In the genomic region with DNA sequence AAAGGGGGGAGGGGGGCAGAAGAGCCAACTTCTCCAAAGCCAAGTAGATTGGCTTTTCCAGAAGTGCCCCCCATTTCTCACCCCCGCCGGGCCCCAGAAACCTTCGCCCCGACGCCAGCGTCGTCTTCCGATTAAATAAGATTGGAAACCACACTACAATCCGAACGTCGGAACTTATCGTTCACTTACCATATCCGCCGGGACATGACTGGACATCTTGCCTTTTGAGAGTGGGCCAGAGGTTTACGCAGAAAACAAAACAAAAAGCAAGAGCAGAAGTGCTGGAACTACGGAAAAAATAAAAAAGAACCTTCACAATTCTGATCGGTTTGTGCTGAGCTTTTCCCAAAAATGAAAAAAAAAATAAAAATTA, we compare ENCODE assay signal across 8 mouse cellular contexts. TPM values are rescaled to one million over a fixed set of nuclear protein-coding genes. Genes with fewer than 3 reads are reported as not detected.
DNase-seq lines count a peak whose midpoint lies in the region; ATAC-seq and TF ChIP-seq lines count a peak whose summit lies in the region.

No protein-coding gene starts in this region.

- no peaks in the 10 kb centered on the region for H3K9me3 ChIP-seq in CH12.LX (replicated peaks; ENCODE audit: low read length)
- no peaks in the 10 kb centered on the region for H3K9me3 ChIP-seq in embryonic facial prominence, embryonic 14.5 days (ENCODE audit: control insufficient read depth, low read length)
- H3K9me3 ChIP-seq in hindbrain, embryonic 14.5 days (ENCODE audit: control insufficient read depth, low read length): no peaks in the 10 kb centered on the region
- H3K9me3 ChIP-seq in liver, embryonic 14.5 days (ENCODE audit: control insufficient read depth, low read length): no peaks in the 10 kb centered on the region

- H3K36me3 ChIP-seq in CH12.LX (replicated peaks in 1 of 2; ENCODE audit: control insufficient read depth in 1 of 2, insufficient read depth in 1 of 2, low read length in 1 of 2): no peaks in the 10 kb centered on the region
- no peaks in the 10 kb centered on the region for H3K36me3 ChIP-seq in embryonic facial prominence, embryonic 14.5 days (ENCODE audit: control insufficient read depth, insufficient read depth, low read length)
- no peaks in the 10 kb centered on the region for H3K36me3 ChIP-seq in hindbrain, embryonic 14.5 days (replicated peaks; ENCODE audit: control insufficient read depth, insufficient read depth)
- no peaks in the 10 kb centered on the region for H3K36me3 ChIP-seq in liver, embryonic 14.5 days (replicated peaks; ENCODE audit: control insufficient read depth, insufficient read depth, low read depth)

- H3K4me1 ChIP-seq in CH12.LX (ENCODE audit: control insufficient read depth in 1 of 2, insufficient read depth in 2 of 2): peaks cover 32 to 66% of the 10 kb centered on the region in 2 experiments
- H3K4me1 ChIP-seq in embryonic facial prominence, embryonic 14.5 days (ENCODE audit: control insufficient read depth, insufficient read depth, low read length): peaks cover 37% of the 10 kb centered on the region
- H3K4me1 ChIP-seq in hindbrain, embryonic 14.5 days (replicated peaks; ENCODE audit: control insufficient read depth, insufficient read depth, low read length): peaks cover 46% of the 10 kb centered on the region
- peaks cover 5 to 24% of the 10 kb centered on the region in 2 experiments; a peak in 3 of 4 replicates for H3K4me1 ChIP-seq in liver, embryonic 14.5 days (replicated peaks; ENCODE audit: control insufficient read depth in 2 of 2, insufficient read depth in 2 of 2, low read length in 1 of 2)

- peaks cover 45% of the 10 kb centered on the region for H3K79me2 ChIP-seq in CH12.LX (replicated peaks; ENCODE audit: control insufficient read depth, extremely low read depth, insufficient read depth, poor library complexity, severe bottlenecking)

- H3K27ac ChIP-seq in CH12.LX (ENCODE audit: insufficient read depth, low read depth): no peak overlapping the region
- H3K27ac ChIP-seq in embryonic facial prominence, embryonic 14.5 days (replicated peaks; ENCODE audit: low read depth, low read length): peak overlapping the region; percentile 97
- H3K27ac ChIP-seq in hindbrain, embryonic 14.5 days: peak overlapping the region; percentile 95
- peak overlapping the region; percentile 39; the same call in 1 of the 2 replicates for H3K27ac ChIP-seq in liver, embryonic 14.5 days

- no peak for ATAC-seq in embryonic facial prominence, embryonic 14.5 days (ENCODE audit: low read depth)
- ATAC-seq in hindbrain, embryonic 14.5 days (ENCODE audit: low FRiP score): no peak
- no peak for ATAC-seq in liver, embryonic 14.5 days (ENCODE audit: insufficient read depth)

- DNase-seq in embryo, embryonic 10 days (ENCODE audit: low spot score): peak; percentile 51
- no peak for DNase-seq in embryo, embryonic 9.5 days (ENCODE audit: extremely low spot score)
- DNase-seq in CH12.LX (ENCODE audit: extremely low read depth): peak; percentile 48
- peak; percentile 45 for DNase-seq in embryonic facial prominence, embryonic 14.5 days (ENCODE audit: low spot score)
- DNase-seq in hindbrain, embryonic 14.5 days (ENCODE audit: low spot score): peak; percentile 50
- DNase-seq in liver, embryonic 14.5 days (ENCODE audit: low read depth in 3 of 3, low spot score in 3 of 3): peak; percentile 24 to 27 (median 24)
- DNase-seq in skeletal muscle tissue, adult 2 months (ENCODE audit: low read depth, low spot score): peak; percentile 29
- DNase-seq in layer of hippocampus, postnatal 36 days: no peak

- H3K27me3 ChIP-seq in CH12.LX (replicated peaks): no peaks in the 10 kb centered on the region
- H3K27me3 ChIP-seq in embryonic facial prominence, embryonic 14.5 days (replicated peaks; ENCODE audit: control insufficient read depth, insufficient read depth, low read length): no peaks in the 10 kb centered on the region
- H3K27me3 ChIP-seq in hindbrain, embryonic 14.5 days (ENCODE audit: control insufficient read depth, insufficient read depth, low read length): 0 out of 2 replicates have a peak, but pooled peaks cover 3% of the 10 kb centered on the region
- H3K27me3 ChIP-seq in liver, embryonic 14.5 days (ENCODE audit: control insufficient read depth, insufficient read depth, low read length): peaks cover 16% of the 10 kb centered on the region

- no peak for TF ChIP-seq RAD21 in CH12.LX (IDR thresholded peaks at IDR 0.05; ENCODE audit: low read depth, low read length)

- peak overlapping the region; percentile 70 to 78 (median 71) for H3K4me3 ChIP-seq in CH12.LX (replicated peaks in 1 of 3; ENCODE audit: low read depth in 2 of 3, low read length in 2 of 3, poor library complexity in 1 of 3)
- H3K4me3 ChIP-seq in embryonic facial prominence, embryonic 14.5 days (ENCODE audit: low read depth, low read length): peak overlapping the region; percentile 62
- H3K4me3 ChIP-seq in hindbrain, embryonic 14.5 days (replicated peaks; ENCODE audit: low read length): peak overlapping the region; percentile 55
- peak overlapping the region; percentile 59 to 81 for H3K4me3 ChIP-seq in liver, embryonic 14.5 days (ENCODE audit: insufficient read depth in 1 of 2, low read depth in 2 of 2, low read length in 2 of 2)

- no peak for TF ChIP-seq CTCF in CH12.LX (conservative IDR thresholded peaks at IDR 0.05 in 1 of 2, IDR thresholded peaks at IDR 0.05 in 1 of 2; ENCODE audit: low read depth in 2 of 2, low read length in 2 of 2)
- TF ChIP-seq CTCF in liver, embryonic 14.5 days (IDR thresholded peaks at IDR 0.05; ENCODE audit: low read depth): no peak

- H3K9ac ChIP-seq in CH12.LX (ENCODE audit: insufficient read depth, low read depth): peak overlapping the region; percentile 73
- peak overlapping the region; percentile 89 for H3K9ac ChIP-seq in embryonic facial prominence, embryonic 14.5 days (ENCODE audit: low read depth, low read length)
- H3K9ac ChIP-seq in hindbrain, embryonic 14.5 days: peak overlapping the region; percentile 80
- peak overlapping the region; percentile 70 for H3K9ac ChIP-seq in liver, embryonic 14.5 days (replicated peaks)

- dilution Hi-C loops in CH12.LX (cut with MboI; ENCODE audit: extremely low pct_ligation_motif_present, extremely low pct_unique_long_range_greater_than_20kb, low sequenced_read_pairs): no loop called here

- in situ Hi-C loops in CH12.LX (cut with MboI; ENCODE audit: low pct_ligation_motif_present, low pct_unique_long_range_greater_than_20kb, low sequenced_read_pairs): loop anchor here (10.0 kb wide), 1 partner anchor 53 kb away; no protein-coding TSS in a partner anchor

- no peak for TF ChIP-seq EP300 in CH12.LX (IDR thresholded peaks at IDR 0.05; ENCODE audit: low read length)
- no peak for TF ChIP-seq EP300 in liver, embryonic 14.5 days (IDR thresholded peaks at IDR 0.05; ENCODE audit: low read depth)

- under 1% methylated on average over 17 of the region's 17 CpGs for WGBS in embryonic facial prominence, embryonic 14.5 days
- 2% methylated on average over 17 of the region's 17 CpGs for WGBS in hindbrain, embryonic 14.5 days
- under 1% methylated on average over 17 of the region's 17 CpGs for WGBS in liver, embryonic 14.5 days (ENCODE audit: insufficient replicate concordance)

- H3K4me2 ChIP-seq in CH12.LX (ENCODE audit: insufficient read depth, low read depth, poor library complexity, severe bottlenecking): 0 out of 2 replicates have a peak overlapping the region, but pooled peaks have one; percentile 9
- peak overlapping the region; percentile 71 for H3K4me2 ChIP-seq in embryonic facial prominence, embryonic 14.5 days (ENCODE audit: low read depth, low read length)
- H3K4me2 ChIP-seq in hindbrain, embryonic 14.5 days (replicated peaks): peak overlapping the region; percentile 90
- H3K4me2 ChIP-seq in liver, embryonic 14.5 days (ENCODE audit: low read depth): peak overlapping the region; percentile 84

- no peak for TF ChIP-seq POLR2A in CH12.LX (IDR thresholded peaks at IDR 0.05; ENCODE audit: low read depth, low read length)

TF ChIP-seq in CH12.LX, 34 proteins besides CTCF, POLR2A, EP300 and RAD21:
- no peak for TF ChIP-seq PAX5 (IDR thresholded peaks at IDR 0.05; ENCODE audit: low read length)
- TF ChIP-seq MAX (IDR thresholded peaks at IDR 0.05; ENCODE audit: low read length): no peak
- no peak for TF ChIP-seq ZNF384 (IDR thresholded peaks at IDR 0.05; ENCODE audit: low read depth, low read length)
- TF ChIP-seq GABPA (IDR thresholded peaks at IDR 0.05; ENCODE audit: insufficient replicate concordance, low read depth, low read length): no peak
- TF ChIP-seq SMC3 (IDR thresholded peaks at IDR 0.05; ENCODE audit: low read depth, low read length): no peak
- no peak for TF ChIP-seq MAFK (IDR thresholded peaks at IDR 0.05; ENCODE audit: insufficient replicate concordance, low read length)
- no peak for TF ChIP-seq ZKSCAN1 (IDR thresholded peaks at IDR 0.05; ENCODE audit: borderline replicate concordance, low read depth, low read length)
- no peak for TF ChIP-seq TBP (conservative IDR thresholded peaks at IDR 0.05; ENCODE audit: low read depth, low read length)

RNA-seq across cellular contexts. Expression of a gene that starts 0.8 kb away (rescaled TPM):
- total RNA-seq in CH12.LX (2012; rRNA removed): 44.8 and 46.9 TPM in 2 replicates
- 83.3 and 83.5 TPM in 2 replicates for total RNA-seq in CH12.LX (2014; rRNA removed)
- polyA plus RNA-seq in CH12.LX (2012; ENCODE audit: insufficient read length, low read depth): 81.8 and 85.9 TPM in 2 replicates
- 73.2 and 73.8 TPM in 2 replicates for polyA plus RNA-seq in embryonic facial prominence, embryonic 14.5 days (2014; fragmentation: Nextera tagmentation; extraction: Ambion mirVana)
- 102 and 114 TPM in 2 replicates for polyA plus RNA-seq in hindbrain, embryonic 14.5 days (2014; fragmentation: Nextera tagmentation; extraction: Ambion mirVana)
- 5.7 and 6.3 TPM in 2 replicates for polyA plus RNA-seq in liver, embryonic 14.5 days (2012; rRNA removed)
- polyA plus RNA-seq in liver, embryonic 14.5 days (2014; fragmentation: Nextera tagmentation; extraction: Ambion mirVana): 16.0 and 17.2 TPM in 2 replicates
- total RNA-seq in layer of hippocampus, postnatal 36 days (2021): 100 to 1,000 TPM; 222 to 250 TPM

Comparison
In these comparisons a context has a peak if more than half of its experiments do, and no peak if none do; other contexts are left out.
1. DNase-seq: peak in embryo, embryonic 10 days (single experiment), CH12.LX (single experiment), embryonic facial prominence, embryonic 14.5 days (single experiment), hindbrain, embryonic 14.5 days (single experiment), liver, embryonic 14.5 days (3 of 3) and skeletal muscle tissue, adult 2 months (single experiment); none in embryo, embryonic 9.5 days (single experiment) and layer of hippocampus, postnatal 36 days (0 of 2).
2. H3K4me2 ChIP-seq: peak in every context shown above with its lines; median percentile 90 in hindbrain, embryonic 14.5 days; 84 in liver, embryonic 14.5 days; 71 in embryonic facial prominence, embryonic 14.5 days; 9 in CH12.LX.
3. Peak in every context shown above with its lines, with median percentiles within 50 percentile points of each other: H3K4me3 ChIP-seq and H3K9ac ChIP-seq.